Mouse (Mus musculus): Measurements from ENCODE around the gene Gcsam. TPM values are rescaled to one million over a fixed set of nuclear protein-coding genes. Genes with fewer than 3 reads are reported as not detected.

Gcsam gene
- polyA plus RNA-seq, 1 experiment from 2014 or later: not detected

GRCm38 (mm10) chr16:45653934-45654332, 43.8 kb downstream of the Gcsam start, which contains the start of gene BC016579:
TSS of gene BC016579 (minus strand) at chr16:45654068.
- H3K9me3 ChIP-seq: no peaks in the 10 kb centered on the region
- 0 out of 2 replicates have a peak, but pooled peaks cover 6% of the 10 kb centered on the region for H3K27me3 ChIP-seq (replicated peaks)
- peak within 1 kb of the TSS; percentile 30 for H3K4me3 ChIP-seq
- H3K36me3 ChIP-seq (replicated peaks): no peaks in the 10 kb centered on the region
- peak within 1 kb of the TSS; percentile 55 for H3K4me2 ChIP-seq
- 9% methylated on average over 20 of the region's 20 CpGs for WGBS
- peak; percentile 60 for ATAC-seq (replicated peaks)
- H3K27ac ChIP-seq: no peak within 1 kb of the TSS
- peaks cover 4% of the 10 kb centered on the region for H3K4me1 ChIP-seq
- no peak within 1 kb of the TSS; the same call in 1 of the 2 replicates for H3K9ac ChIP-seq

- Histone ChIP-seq H3K9me3 (no peaks in the 10 kb centered on the region), H3K4me2 (no peak overlapping the region), H3K27ac (no peak overlapping the region), H3K9ac (no peak overlapping the region), H3K4me1 (peaks cover 4% of the 10 kb centered on the region), H3K36me3 (replicated peaks) (no peaks in the 10 kb centered on the region), H3K4me3 (no peak overlapping the region), H3K27me3 (replicated peaks) (0 out of 2 replicates have a peak, but pooled peaks cover 6% of the 10 kb centered on the region)
- 67% methylated on average over 9 of the region's 9 CpGs for WGBS
- peak; percentile 48; the same call in 1 of the 2 replicates for ATAC-seq (replicated peaks)
Measured at GRCm38 (mm10) chr16:45654465-45654864, 44.3 kb downstream of the Gcsam start.

- Histone ChIP-seq H3K36me3 (replicated peaks) (no peaks in the 10 kb centered on the region), H3K4me2 (no peak overlapping the region), H3K9me3 (no peaks in the 10 kb centered on the region), H3K27me3 (replicated peaks) (0 out of 2 replicates have a peak, but pooled peaks cover 6% of the 10 kb centered on the region), H3K4me1 (peaks cover 4% of the 10 kb centered on the region), H3K9ac (no peak overlapping the region), H3K4me3 (no peak overlapping the region), H3K27ac (no peak overlapping the region)
- ATAC-seq (replicated peaks): no peak
- 92% methylated on average over 12 of the region's 12 CpGs for WGBS
Measured at GRCm38 (mm10) chr16:45657574-45658159, 47.5 kb downstream of the Gcsam start.

GRCm38 (mm10) chr16:45658248-45658647, 48.1 kb downstream of the Gcsam start:
- 0 out of 2 replicates have a peak, but pooled peaks cover 6% of the 10 kb centered on the region for H3K27me3 ChIP-seq (replicated peaks)
- peaks cover 4% of the 10 kb centered on the region for H3K4me1 ChIP-seq
- no peak overlapping the region for H3K9ac ChIP-seq
- no peak overlapping the region for H3K4me3 ChIP-seq
- ATAC-seq (replicated peaks): no peak
- H3K36me3 ChIP-seq (replicated peaks): no peaks in the 10 kb centered on the region
- H3K27ac ChIP-seq: no peak overlapping the region
- no peak overlapping the region for H3K4me2 ChIP-seq
- WGBS: 96% methylated on average over 1 of the region's 1 CpGs
- no peaks in the 10 kb centered on the region for H3K9me3 ChIP-seq

- Histone ChIP-seq H3K27me3 (replicated peaks) (0 out of 2 replicates have a peak, but pooled peaks cover under 1% of the 10 kb centered on the region), H3K4me3 (no peak overlapping the region), H3K27ac (no peak overlapping the region), H3K36me3 (replicated peaks) (no peaks in the 10 kb centered on the region), H3K9ac (no peak overlapping the region), H3K9me3 (no peaks in the 10 kb centered on the region), H3K4me2 (no peak overlapping the region), H3K4me1 (no peaks in the 10 kb centered on the region)
- 90% methylated on average over 4 of the region's 4 CpGs for WGBS
- ATAC-seq (replicated peaks): no peak
Measured at GRCm38 (mm10) chr16:45659596-45659995, 49.4 kb downstream of the Gcsam start.

- Histone ChIP-seq H3K9me3 (no peaks in the 10 kb centered on the region), H3K36me3 (replicated peaks) (no peaks in the 10 kb centered on the region)
- no peak for ATAC-seq (replicated peaks)
Measured at GRCm38 (mm10) chr16:45662381-45662780, 52.2 kb downstream of the Gcsam start.

GRCm38 (mm10) chr16:45666136-45666535, 56.0 kb downstream of the Gcsam start:
- H3K9me3 ChIP-seq: no peaks in the 10 kb centered on the region
- no peak overlapping the region for H3K4me2 ChIP-seq
- H3K27ac ChIP-seq: no peak overlapping the region
- no peak overlapping the region for H3K4me3 ChIP-seq
- H3K4me1 ChIP-seq: no peaks in the 10 kb centered on the region
- no peak for ATAC-seq (replicated peaks)
- WGBS: 73% methylated on average over 2 of the region's 2 CpGs
- H3K9ac ChIP-seq: no peak overlapping the region
- H3K36me3 ChIP-seq (replicated peaks): no peaks in the 10 kb centered on the region
- no peaks in the 10 kb centered on the region for H3K27me3 ChIP-seq (replicated peaks)

More at GRCm38 (mm10) chr16:45662381-45662780, 52.2 kb downstream of the Gcsam start:
- Histone ChIP-seq H3K27ac (no peak overlapping the region), H3K4me1 (no peaks in the 10 kb centered on the region), H3K9ac (no peak overlapping the region), H3K4me2 (no peak overlapping the region), H3K27me3 (replicated peaks) (no peaks in the 10 kb centered on the region), H3K4me3 (no peak overlapping the region)

GRCm38 (mm10) chr16:45668178-45668577, 58.0 kb downstream of the Gcsam start:
- no peaks in the 10 kb centered on the region for H3K4me1 ChIP-seq
- 73% methylated on average over 3 of the region's 3 CpGs for WGBS
- no peaks in the 10 kb centered on the region for H3K36me3 ChIP-seq (replicated peaks)
- ATAC-seq (replicated peaks): no peak
- no peak overlapping the region for H3K4me2 ChIP-seq
- H3K27me3 ChIP-seq (replicated peaks): no peaks in the 10 kb centered on the region
- H3K9ac ChIP-seq: no peak overlapping the region
- H3K9me3 ChIP-seq: no peaks in the 10 kb centered on the region
- H3K27ac ChIP-seq: no peak overlapping the region
- H3K4me3 ChIP-seq: no peak overlapping the region

- Histone ChIP-seq H3K27me3 (replicated peaks) (no peaks in the 10 kb centered on the region), H3K9ac (no peak overlapping the region), H3K27ac (no peak overlapping the region), H3K36me3 (replicated peaks) (no peaks in the 10 kb centered on the region), H3K4me3 (no peak overlapping the region), H3K4me1 (no peaks in the 10 kb centered on the region), H3K4me2 (no peak overlapping the region), H3K9me3 (no peaks in the 10 kb centered on the region)
- ATAC-seq (replicated peaks): no peak
- 66% methylated on average over 4 of the region's 4 CpGs for WGBS
Measured at GRCm38 (mm10) chr16:45670005-45670404, 59.8 kb downstream of the Gcsam start.

Other genes starting within 250 kb of the Gcsam start
- 354 and 372 TPM in 2 replicates for gene Cd200, start 201.3 kb upstream of the Gcsam start, polyA plus RNA-seq (2015; fragmentation: Nextera tagmentation; extraction: Ambion mirVana)
- not detected in 2 replicates for gene Gm609, start 117.4 kb upstream of the Gcsam start, polyA plus RNA-seq (2015; fragmentation: Nextera tagmentation; extraction: Ambion mirVana)
- not detected in 2 replicates for gene Gm17783, start 78.3 kb upstream of the Gcsam start, polyA plus RNA-seq (2015; fragmentation: Nextera tagmentation; extraction: Ambion mirVana)
- gene Slc9c1, start 75.1 kb upstream of the Gcsam start, polyA plus RNA-seq (2015; fragmentation: Nextera tagmentation; extraction: Ambion mirVana): not detected in 2 replicates
- gene BC016579, start 43.7 kb downstream of the Gcsam start, polyA plus RNA-seq (2015; fragmentation: Nextera tagmentation; extraction: Ambion mirVana): 0.10 TPM in 1 of 2 replicates, not detected in the other
- 0.59 and 0.72 TPM in 2 replicates for gene Tmprss7, start 83.3 kb downstream of the Gcsam start, polyA plus RNA-seq (2015; fragmentation: Nextera tagmentation; extraction: Ambion mirVana)
- gene Tagln3, start 114.2 kb downstream of the Gcsam start, polyA plus RNA-seq (2015; fragmentation: Nextera tagmentation; extraction: Ambion mirVana): 390 and 409 TPM in 2 replicates
- gene Abhd10, start 132.6 kb downstream of the Gcsam start, polyA plus RNA-seq (2015; fragmentation: Nextera tagmentation; extraction: Ambion mirVana): 42.0 and 43.7 TPM in 2 replicates

Data from midbrain, embryonic 15.5 days (tissue).